Mouse (Mus musculus) CH12.LX (cell line): ENCODE results near the gene Ankrd31. TPM values are rescaled to one million over a fixed set of nuclear protein-coding genes. Genes with fewer than 3 reads are reported as not detected.

Source experiments
- DNase-seq: peaks from one replicate; pipeline ENCODE4 v3.0.0-alpha.2; 2013; ENCODE audit errors: extremely low read depth
- H3K27ac ChIP-seq: 2 replicates; pipeline ENCODE4 v1.5.1; 2012; ENCODE audit warnings: low read depth, mild to moderate bottlenecking, control low read depth, moderate library complexity; ENCODE audit not compliant: insufficient read depth
- H3K27me3 ChIP-seq: replicated peaks from 2 replicates; pipeline ENCODE3; 2012; ENCODE audit warnings: inconsistent platforms
- H3K36me3 ChIP-seq, 2 experiments: replicated peaks in 1 of 2; 2 replicates each; pipeline versions ENCODE3 to v1.6.1; 2012; ENCODE audit warnings: inconsistent platforms in 1 of 2, low read length in 1 of 2, mild to moderate bottlenecking in 1 of 2, mixed read lengths in 1 of 2, moderate library complexity in 1 of 2; ENCODE audit not compliant: control insufficient read depth in 1 of 2, insufficient read depth in 1 of 2
- H3K4me1 ChIP-seq, 2 experiments: 2 replicates each; pipeline ENCODE4 v1.6.1; 2012; ENCODE audit warnings: inconsistent platforms in 1 of 2, moderate library complexity in 1 of 2; ENCODE audit not compliant: insufficient read depth in 2 of 2, control insufficient read depth in 1 of 2
- H3K4me2 ChIP-seq: 2 replicates; pipeline ENCODE4 v1.6.1; 2012; ENCODE audit warnings: low read depth, mild to moderate bottlenecking, control low read depth; ENCODE audit not compliant: poor library complexity, insufficient read depth, severe bottlenecking
- H3K4me3 ChIP-seq, 3 experiments: fragments of 150-350 bp in 1 of 3; sonication (generic) in 1 of 3; replicated peaks in 1 of 3; 2 replicates each; pipeline versions ENCODE3 to v1.5.1; 2011 to 2012; ENCODE audit warnings: low read depth in 2 of 3, low read length in 2 of 3, mild to moderate bottlenecking in 2 of 3, moderate library complexity in 2 of 3, control low read depth in 1 of 3, improper control_type of control experiment in 1 of 3, inconsistent platforms in 1 of 3, mixed read lengths in 1 of 3; ENCODE audit not compliant: poor library complexity in 1 of 3
- H3K79me2 ChIP-seq: replicated peaks from 2 replicates; pipeline ENCODE4 v1.6.1; 2012; ENCODE audit warnings: mild to moderate bottlenecking, moderate library complexity; ENCODE audit not compliant: control insufficient read depth, poor library complexity, insufficient read depth, severe bottlenecking; ENCODE audit errors: extremely low read depth
- H3K9ac ChIP-seq: 2 replicates; pipeline ENCODE4 v1.6.1; 2012; ENCODE audit warnings: low read depth, mild to moderate bottlenecking, control low read depth, moderate library complexity; ENCODE audit not compliant: insufficient read depth
- H3K9me3 ChIP-seq: replicated peaks from 2 replicates; pipeline ENCODE3; 2012; ENCODE audit warnings: low read length, inconsistent platforms, mixed read lengths
- BHLHE40 ChIP-seq: IDR thresholded peaks from 2 replicates; pipeline ENCODE4 v1.6.1; 2011; ENCODE audit warnings: mild to moderate bottlenecking, low read depth, low read length, improper control_type of control experiment
- ETS1 ChIP-seq: conservative IDR thresholded peaks from 2 replicates; pipeline ENCODE4 v1.6.1; 2012; ENCODE audit warnings: low read depth, mild to moderate bottlenecking, inconsistent platforms, low read length, improper control_type of control experiment, moderate library complexity
- GABPA ChIP-seq: IDR thresholded peaks from 2 replicates; pipeline ENCODE4 v1.6.1; 2012; ENCODE audit warnings: low read depth, low read length, improper control_type of control experiment, inconsistent platforms; ENCODE audit not compliant: insufficient replicate concordance
- HCFC1 ChIP-seq: IDR thresholded peaks from 2 replicates; pipeline ENCODE4 v1.6.1; 2012; ENCODE audit warnings: low read depth, mild to moderate bottlenecking, inconsistent platforms, low read length, improper control_type of control experiment
- JUND ChIP-seq: conservative IDR thresholded peaks from 2 replicates; pipeline ENCODE4 v1.6.1; 2011; ENCODE audit warnings: low read depth, low read length, improper control_type of control experiment
- MAX ChIP-seq: IDR thresholded peaks from 2 replicates; pipeline ENCODE4 v1.6.1; 2011; ENCODE audit warnings: low read length, improper control_type of control experiment
- MAZ ChIP-seq: IDR thresholded peaks from 2 replicates; pipeline ENCODE4 v1.6.1; 2012; ENCODE audit warnings: low read depth, mild to moderate bottlenecking, inconsistent platforms, low read length, improper control_type of control experiment, moderate library complexity
- MXI1 ChIP-seq: IDR thresholded peaks from 2 replicates; pipeline ENCODE4 v1.6.1; 2011; ENCODE audit warnings: mild to moderate bottlenecking, low read depth, low read length, improper control_type of control experiment
- NELFE ChIP-seq: IDR thresholded peaks from 2 replicates; pipeline ENCODE4 v1.6.1; 2011; ENCODE audit warnings: low read depth, low read length, improper control_type of control experiment
- PAX5 ChIP-seq: IDR thresholded peaks from 2 replicates; pipeline ENCODE4 v1.6.1; 2012; ENCODE audit warnings: low read length, inconsistent platforms, mixed read lengths
- POLR2A ChIP-seq: IDR thresholded peaks from 2 replicates; pipeline ENCODE4 v1.6.1; 2011; ENCODE audit warnings: low read depth, mild to moderate bottlenecking, improper control_type of control experiment, low read length
- POLR2AphosphoS2 ChIP-seq: IDR thresholded peaks from 2 replicates; pipeline ENCODE4 v1.6.1; 2011; ENCODE audit warnings: low read depth, low read length, improper control_type of control experiment
- RAD21 ChIP-seq: IDR thresholded peaks from 2 replicates; pipeline ENCODE4 v1.6.1; 2011; ENCODE audit warnings: low read depth, mild to moderate bottlenecking, low read length, improper control_type of control experiment, moderate library complexity
- SIN3A ChIP-seq: IDR thresholded peaks from 2 replicates; pipeline ENCODE4 v1.6.1; 2012; ENCODE audit warnings: low read length, improper control_type of control experiment, inconsistent platforms
- ZC3H11A ChIP-seq: IDR thresholded peaks from 2 replicates; pipeline ENCODE4 v1.6.1; 2012; ENCODE audit warnings: low read depth, mild to moderate bottlenecking, inconsistent platforms, low read length, improper control_type of control experiment
- ZMIZ1 ChIP-seq: IDR thresholded peaks from 2 replicates; pipeline ENCODE4 v1.6.1; 2012; ENCODE audit warnings: low read depth, mild to moderate bottlenecking, inconsistent platforms, low read length, improper control_type of control experiment
- ZNF384 ChIP-seq: IDR thresholded peaks from 2 replicates; pipeline ENCODE4 v1.6.1; 2012; ENCODE audit warnings: low read depth, low read length, improper control_type of control experiment, inconsistent platforms
- dilution Hi-C: fragments of 300-500 bp; cut with MboI; formaldehyde crosslinking; loops from 2 replicates; pipeline ENCODE4 v1.14.3; 2020; ENCODE audit warnings: low sequenced_read_pairs; ENCODE audit not compliant: extremely low pct_unique_long_range_greater_than_20kb, extremely low pct_ligation_motif_present
- in situ Hi-C: fragments of 300-500 bp; cut with MboI; formaldehyde crosslinking; loops from 3 replicates; pipeline ENCODE4 v1.14.3; 2019; ENCODE audit warnings: low sequenced_read_pairs, low pct_ligation_motif_present, low pct_unique_long_range_greater_than_20kb, mixed read lengths
- polyA plus RNA-seq: library from polyadenylated mRNA; unstranded; fragments of >175 nt; gene quantifications from 2 replicates; pipeline ENCODE4 v1.2.1, GENCODE M21; 2012; ENCODE audit warnings: low read depth; ENCODE audit not compliant: insufficient read length
- total RNA-seq, 2 experiments: library from RNA; depleted of rRNA; stranded (reverse); fragments of 300-350 nt in 1 of 2; fragments of >200 nt in 1 of 2; gene quantifications; 2 replicates each; pipeline ENCODE4 v1.2.3; 2012 to 2014

Ankrd31 gene
- total and polyA plus RNA-seq, 3 experiments, result not detected

DNA sequence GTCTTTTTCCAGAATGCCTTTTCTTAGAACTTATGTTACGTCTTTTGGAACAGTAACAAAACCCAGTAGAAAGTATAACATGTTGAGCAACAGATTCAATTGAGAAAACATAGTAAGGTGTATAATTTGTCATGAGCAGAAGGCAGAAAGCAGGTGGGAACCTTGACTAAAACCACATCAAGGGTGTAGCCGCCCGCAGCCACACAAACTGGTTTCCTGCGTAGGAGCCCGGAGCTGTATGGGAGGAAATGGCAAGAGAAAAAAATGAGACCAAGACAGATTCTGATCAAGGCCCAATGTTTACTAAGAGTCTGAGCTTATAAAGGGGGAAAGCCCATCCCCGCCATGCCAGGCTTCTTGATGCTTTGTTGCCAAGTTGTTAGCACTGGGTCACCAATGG is 208.4 kb downstream of the Ankrd31 start:
- dilution Hi-C loops, result no loop called here
- H3K9ac ChIP-seq, result no peak overlapping the region
- no peaks in the 10 kb centered on the region for H3K4me1 ChIP-seq
- no peak for DNase-seq
- H3K4me2 ChIP-seq, result no peak overlapping the region
- H3K4me3 ChIP-seq, result no peak overlapping the region
- H3K79me2 ChIP-seq, result no peaks in the 10 kb centered on the region
- no peaks in the 10 kb centered on the region for H3K36me3 ChIP-seq
- no peaks in the 10 kb centered on the region for H3K27me3 ChIP-seq
- no peak overlapping the region for H3K27ac ChIP-seq
- TF ChIP-seq JUND (no peak), ZNF384 (no peak), PAX5 (no peak), MAZ (no peak), MAX (no peak), POLR2AphosphoS2 (no peak), ETS1 (no peak), GABPA (no peak), ZC3H11A (no peak), SIN3A (no peak), HCFC1 (no peak), MXI1 (no peak), BHLHE40 (no peak), POLR2A (no peak), ZMIZ1 (no peak), RAD21 (no peak), NELFE (no peak)
- TF ChIP-seq, all 38 proteins: peak for 0
- in situ Hi-C loops, result no loop called here
- no peaks in the 10 kb centered on the region for H3K9me3 ChIP-seq

Other genes starting within 250 kb of the Ankrd31 start
- 12.9 and 13.3 TPM in 2 replicates for gene Polk, start 205.7 kb upstream of the Ankrd31 start, total RNA-seq (2012; rRNA removed)
- 10.4 and 12.7 TPM in 2 replicates for gene Polk, start 205.7 kb upstream of the Ankrd31 start, total RNA-seq (2014; rRNA removed)
- 9.2 and 10.5 TPM in 2 replicates for gene Polk, start 205.7 kb upstream of the Ankrd31 start, polyA plus RNA-seq
- gene Col4a3bp, start 205.7 kb upstream of the Ankrd31 start, total RNA-seq (2012; rRNA removed), result 7.0 and 9.6 TPM in 2 replicates
- 11.9 and 15.9 TPM in 2 replicates for gene Col4a3bp, start 205.7 kb upstream of the Ankrd31 start, total RNA-seq (2014; rRNA removed)
- gene Col4a3bp, start 205.7 kb upstream of the Ankrd31 start, polyA plus RNA-seq, result 10.8 and 14.8 TPM in 2 replicates
- 71.6 and 81.1 TPM in 2 replicates for gene Hmgcr, start 77.3 kb upstream of the Ankrd31 start, total RNA-seq (2012; rRNA removed)
- 85.1 and 118 TPM in 2 replicates for gene Hmgcr, start 77.3 kb upstream of the Ankrd31 start, total RNA-seq (2014; rRNA removed)
- gene Hmgcr, start 77.3 kb upstream of the Ankrd31 start, polyA plus RNA-seq, result 97.5 and 98.9 TPM in 2 replicates
- not detected in 2 replicates for gene Gcnt4, start 176.4 kb downstream of the Ankrd31 start, total RNA-seq (2012; rRNA removed)
- not detected in 2 replicates for gene Gcnt4, start 176.4 kb downstream of the Ankrd31 start, total RNA-seq (2014; rRNA removed)
- not detected in 2 replicates for gene Gcnt4, start 176.4 kb downstream of the Ankrd31 start, polyA plus RNA-seq